Mouse (Mus musculus): ENCODE results near the gene CK137956. TPM values are rescaled to one million over a fixed set of nuclear protein-coding genes. Genes with fewer than 3 reads are reported as not detected.

The CK137956 gene
- polyA plus RNA-seq, 1 experiment from 2014 or later, result not detected

DNA sequence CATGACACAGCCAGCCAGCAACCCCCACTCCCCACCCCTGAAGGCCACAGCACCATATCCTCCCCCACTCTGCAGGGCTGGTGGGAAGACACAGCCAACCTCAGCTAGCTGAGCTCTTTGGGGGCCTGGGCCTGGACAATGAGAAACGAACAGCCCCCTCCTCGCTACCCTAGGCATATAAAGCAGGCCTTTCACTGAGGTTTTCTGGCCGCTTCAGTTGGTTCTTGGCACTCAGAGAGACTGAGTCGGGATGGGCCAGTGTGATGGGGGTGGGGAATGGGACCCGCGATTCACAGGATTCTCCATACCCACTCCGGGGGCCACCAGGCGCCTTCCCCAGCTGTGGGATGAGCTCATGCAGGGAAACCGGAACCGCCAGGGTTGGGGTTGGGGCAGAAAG, 15.1 kb upstream of the CK137956 start:
- Histone ChIP-seq H3K4me3 (replicated peaks) (no peak overlapping the region), H3K9ac (no peak overlapping the region), H3K4me1 (peaks cover 14% of the 10 kb centered on the region), H3K27ac (replicated peaks) (no peak overlapping the region), H3K9me3 (replicated peaks) (no peaks in the 10 kb centered on the region), H3K4me2 (replicated peaks) (no peak overlapping the region), H3K36me3 (no peaks in the 10 kb centered on the region), H3K27me3 (peaks cover 68% of the 10 kb centered on the region)
- no peak for ATAC-seq (ENCODE audit: insufficient number of reproducible peaks, low FRiP score, low TSS enrichment, low read depth)
- 12% methylated on average over 10 of the region's 10 CpGs for WGBS

DNA sequence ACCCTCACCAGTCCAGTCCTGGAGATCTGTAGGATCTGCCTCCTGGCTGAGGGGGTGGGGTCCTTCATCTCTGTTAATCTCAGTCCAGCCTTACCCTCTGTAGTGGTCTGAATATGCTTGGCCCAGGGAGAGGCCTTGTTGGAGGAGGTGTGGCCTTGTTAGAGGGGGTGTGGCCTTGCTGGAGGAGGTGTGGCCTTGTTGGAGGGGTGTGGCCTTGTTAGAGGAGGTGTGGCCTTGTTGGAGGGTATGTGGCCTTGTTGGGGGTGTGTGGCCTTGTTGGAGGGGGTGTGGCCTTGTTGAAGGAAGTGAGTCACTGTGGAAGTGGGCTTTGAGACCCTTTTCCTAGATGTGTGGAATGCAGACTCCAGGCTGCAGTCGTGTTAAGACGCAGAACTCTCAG, 13.7 kb upstream of the CK137956 start:
- no peak overlapping the region for H3K27ac ChIP-seq (replicated peaks)
- H3K4me1 ChIP-seq, result peaks cover 14% of the 10 kb centered on the region
- no peaks in the 10 kb centered on the region for H3K36me3 ChIP-seq
- no peak overlapping the region for H3K4me2 ChIP-seq (replicated peaks)
- H3K9me3 ChIP-seq (replicated peaks), result no peaks in the 10 kb centered on the region
- peaks cover 54% of the 10 kb centered on the region for H3K27me3 ChIP-seq
- H3K9ac ChIP-seq, result no peak overlapping the region
- 84% methylated on average over 2 of the region's 2 CpGs for WGBS
- H3K4me3 ChIP-seq (replicated peaks), result no peak overlapping the region
- ATAC-seq (ENCODE audit: insufficient number of reproducible peaks, low FRiP score, low TSS enrichment, low read depth), result no peak

DNA sequence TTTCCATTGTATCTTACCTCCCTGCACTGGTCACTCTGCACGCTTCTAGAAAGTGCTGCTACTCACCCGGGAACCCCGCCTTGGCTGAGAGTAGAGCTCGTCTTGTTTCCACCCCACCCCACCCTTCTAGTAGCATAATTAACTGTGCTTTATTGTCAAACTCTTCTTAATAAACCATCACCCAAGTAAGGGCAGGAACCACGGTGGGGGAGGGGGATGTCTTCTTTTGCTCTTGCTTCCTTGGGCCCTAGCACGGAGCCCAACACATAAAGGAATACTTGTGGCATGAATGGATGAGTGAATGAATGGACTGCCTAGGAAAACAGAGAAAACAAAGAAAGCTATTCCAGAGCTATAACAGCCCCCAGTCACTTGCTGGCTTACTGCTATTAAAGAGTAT, 10.4 kb upstream of the CK137956 start:
- no peak overlapping the region for H3K27ac ChIP-seq (replicated peaks)
- 71% methylated on average over 6 of the region's 6 CpGs for WGBS

DNA sequence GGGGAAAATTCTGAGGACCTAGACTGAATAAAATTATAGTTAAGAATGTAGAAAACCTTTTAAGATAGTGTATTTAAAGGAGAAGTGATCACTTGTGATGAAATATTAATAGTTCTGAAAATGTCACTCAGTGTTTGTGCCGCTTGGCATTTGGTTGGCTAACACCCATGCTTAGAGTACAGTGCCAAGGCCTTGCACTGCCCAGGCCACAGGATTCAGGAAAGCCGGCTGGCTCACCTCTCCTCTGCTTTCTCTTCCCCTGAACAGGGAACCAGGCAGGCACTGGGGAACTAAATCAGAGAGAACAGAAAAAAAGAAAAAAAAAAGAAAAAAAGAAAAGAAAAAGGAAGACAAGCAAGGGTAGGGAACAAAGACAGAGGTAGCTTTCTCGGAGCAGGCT, 2.2 kb upstream of the CK137956 start:
- H3K4me2 ChIP-seq (replicated peaks), result no peak overlapping the region
- no peak overlapping the region for H3K9ac ChIP-seq
- ATAC-seq (ENCODE audit: insufficient number of reproducible peaks, low FRiP score, low TSS enrichment, low read depth), result no peak
- H3K36me3 ChIP-seq, result no peaks in the 10 kb centered on the region
- 82% methylated on average over 3 of the region's 3 CpGs for WGBS
- H3K4me3 ChIP-seq (replicated peaks), result no peak overlapping the region
- H3K27me3 ChIP-seq, result peaks cover 47% of the 10 kb centered on the region
- no peak overlapping the region for H3K27ac ChIP-seq (replicated peaks)
- no peaks in the 10 kb centered on the region for H3K9me3 ChIP-seq (replicated peaks)
- no peaks in the 10 kb centered on the region for H3K4me1 ChIP-seq

More for the DNA sequence above, 10.4 kb upstream of the CK137956 start:
- no peaks in the 10 kb centered on the region for H3K4me1 ChIP-seq
- ATAC-seq (ENCODE audit: insufficient number of reproducible peaks, low FRiP score, low TSS enrichment, low read depth), result no peak
- H3K27me3 ChIP-seq, result peaks cover 21% of the 10 kb centered on the region
- H3K9ac ChIP-seq, result no peak overlapping the region
- no peak overlapping the region for H3K4me3 ChIP-seq (replicated peaks)
- H3K4me2 ChIP-seq (replicated peaks), result no peak overlapping the region
- no peaks in the 10 kb centered on the region for H3K9me3 ChIP-seq (replicated peaks)
- no peaks in the 10 kb centered on the region for H3K36me3 ChIP-seq

DNA sequence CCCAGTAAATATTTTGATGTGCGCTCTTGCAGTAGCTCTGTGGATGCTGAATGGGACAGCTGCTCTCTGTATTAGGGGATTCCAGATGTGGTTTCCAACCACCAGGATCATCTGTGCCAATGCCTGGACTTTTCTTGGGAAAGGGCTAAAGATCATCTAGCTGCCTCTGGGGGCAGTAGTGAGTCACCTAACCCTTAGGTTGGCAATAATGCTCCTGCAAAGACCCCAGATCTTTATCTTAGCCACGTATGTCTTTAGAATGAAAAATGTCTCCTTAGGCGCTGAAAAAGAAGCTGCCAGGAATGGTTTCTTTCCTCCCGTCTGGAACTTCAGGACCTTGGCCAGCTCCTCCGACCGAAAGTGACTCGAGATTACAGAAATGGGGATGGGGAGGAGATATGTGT, 731 bp downstream of the CK137956 start:
- no peaks in the 10 kb centered on the region for H3K36me3 ChIP-seq
- H3K4me1 ChIP-seq, result no peaks in the 10 kb centered on the region
- ATAC-seq (ENCODE audit: insufficient number of reproducible peaks, low FRiP score, low TSS enrichment, low read depth), result no peak
- no peak overlapping the region for H3K9ac ChIP-seq
- no peak overlapping the region for H3K4me2 ChIP-seq (replicated peaks)
- H3K4me3 ChIP-seq (replicated peaks), result no peak overlapping the region
- WGBS, result 6% methylated on average over 7 of the region's 7 CpGs
- H3K27ac ChIP-seq (replicated peaks), result no peak overlapping the region
- no peaks in the 10 kb centered on the region for H3K9me3 ChIP-seq (replicated peaks)
- H3K27me3 ChIP-seq, result peaks cover 51% of the 10 kb centered on the region

DNA sequence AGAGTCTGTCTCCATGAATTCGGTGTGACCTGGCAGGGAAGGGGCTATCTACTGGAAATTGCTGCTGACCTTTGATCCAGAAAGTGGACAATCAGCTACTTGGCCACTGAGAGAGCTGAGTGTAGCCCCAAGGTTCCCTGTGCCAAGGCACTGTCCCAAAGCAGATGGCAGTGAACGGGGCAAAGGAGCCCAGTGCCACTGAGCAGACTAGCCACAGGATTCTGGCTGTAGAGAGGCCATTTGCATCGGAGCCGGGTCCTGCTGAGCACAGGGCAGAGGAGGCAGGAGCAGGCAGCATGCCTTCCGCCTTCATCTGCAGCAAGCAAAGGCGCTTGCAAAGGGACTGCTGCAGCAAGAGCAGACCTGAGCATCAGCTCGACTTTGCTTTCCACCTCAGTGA, 1.6 kb downstream of the CK137956 start:
- Histone ChIP-seq H3K27ac (replicated peaks) (no peak overlapping the region), H3K9me3 (replicated peaks) (no peaks in the 10 kb centered on the region), H3K4me1 (no peaks in the 10 kb centered on the region), H3K9ac (no peak overlapping the region), H3K4me2 (replicated peaks) (no peak overlapping the region), H3K36me3 (no peaks in the 10 kb centered on the region), H3K27me3 (peaks cover 48% of the 10 kb centered on the region), H3K4me3 (replicated peaks) (no peak overlapping the region)
- WGBS, result 18% methylated on average over 7 of the region's 7 CpGs
- no peak for ATAC-seq (ENCODE audit: insufficient number of reproducible peaks, low FRiP score, low TSS enrichment, low read depth)

DNA sequence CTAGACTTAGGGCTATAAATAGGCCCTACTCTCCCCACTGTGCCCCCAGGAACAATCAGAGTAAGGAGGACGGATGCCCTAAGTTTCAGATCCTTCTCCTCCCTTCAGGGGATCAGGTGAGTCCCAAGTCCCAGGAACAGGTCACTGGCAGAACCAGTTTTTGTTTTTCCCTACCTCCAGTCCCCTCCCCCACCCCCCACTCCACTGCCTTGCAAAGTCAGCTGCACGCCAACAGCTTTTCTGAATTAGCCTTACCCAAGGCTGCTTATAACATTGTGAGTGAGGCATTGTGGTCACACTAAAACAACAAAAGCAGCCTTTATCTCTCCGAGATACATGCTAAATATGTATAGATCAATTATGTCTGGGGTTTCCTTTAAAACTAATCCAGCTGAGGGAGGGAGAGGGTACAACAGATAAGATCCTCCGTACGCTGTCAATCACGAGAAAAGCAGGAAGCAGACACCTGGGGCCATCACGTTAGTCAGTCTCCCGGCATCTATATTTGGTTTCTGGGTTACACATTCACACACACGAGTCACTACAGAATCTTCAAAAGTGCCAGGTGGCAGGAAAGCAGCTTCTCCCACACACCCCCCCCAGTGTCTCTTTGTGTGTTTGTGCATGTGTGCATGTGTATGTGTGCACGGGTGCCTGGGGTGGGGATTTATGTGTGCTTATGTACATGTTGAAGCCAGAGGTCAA, 17.6 kb downstream of the CK137956 start:
- H3K4me1 ChIP-seq, result no peaks in the 10 kb centered on the region
- no peaks in the 10 kb centered on the region for H3K27me3 ChIP-seq
- no peak for ATAC-seq (ENCODE audit: insufficient number of reproducible peaks, low FRiP score, low TSS enrichment, low read depth)
- no peaks in the 10 kb centered on the region for H3K9me3 ChIP-seq (replicated peaks)
- H3K4me2 ChIP-seq (replicated peaks), result no peak overlapping the region
- no peaks in the 10 kb centered on the region for H3K36me3 ChIP-seq
- no peak overlapping the region for H3K27ac ChIP-seq (replicated peaks)
- WGBS, result 25% methylated on average over 10 of the region's 10 CpGs
- no peak overlapping the region for H3K4me3 ChIP-seq (replicated peaks)
- H3K9ac ChIP-seq, result no peak overlapping the region

DNA sequence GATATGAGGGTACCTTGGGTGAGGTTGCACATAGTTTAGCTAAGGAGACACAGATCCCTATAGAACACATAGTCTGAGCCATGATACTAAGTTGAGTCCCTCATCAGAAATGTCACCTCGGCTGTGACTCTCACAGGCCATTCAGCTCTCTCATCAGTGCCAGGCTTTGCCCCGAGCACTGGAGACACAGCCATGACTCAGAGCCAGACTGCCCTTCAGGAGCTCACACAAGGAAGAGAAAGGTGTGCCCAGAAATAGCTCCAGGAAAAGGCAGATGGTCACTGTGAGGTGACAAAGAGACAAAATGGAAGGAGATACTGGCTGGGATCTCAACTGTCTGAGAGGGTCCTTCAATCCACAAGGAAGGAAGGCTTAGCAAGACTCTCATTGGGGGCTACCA, 23.1 kb downstream of the CK137956 start:
- Histone ChIP-seq H3K9ac (no peak overlapping the region), H3K27me3 (no peaks in the 10 kb centered on the region), H3K27ac (replicated peaks) (no peak overlapping the region), H3K4me3 (replicated peaks) (no peak overlapping the region), H3K9me3 (replicated peaks) (no peaks in the 10 kb centered on the region), H3K4me1 (no peaks in the 10 kb centered on the region), H3K36me3 (no peaks in the 10 kb centered on the region), H3K4me2 (replicated peaks) (no peak overlapping the region)
- ATAC-seq (ENCODE audit: insufficient number of reproducible peaks, low FRiP score, low TSS enrichment, low read depth), result no peak
- 79% methylated on average over 2 of the region's 2 CpGs for whole genome bisulfite sequencing

DNA sequence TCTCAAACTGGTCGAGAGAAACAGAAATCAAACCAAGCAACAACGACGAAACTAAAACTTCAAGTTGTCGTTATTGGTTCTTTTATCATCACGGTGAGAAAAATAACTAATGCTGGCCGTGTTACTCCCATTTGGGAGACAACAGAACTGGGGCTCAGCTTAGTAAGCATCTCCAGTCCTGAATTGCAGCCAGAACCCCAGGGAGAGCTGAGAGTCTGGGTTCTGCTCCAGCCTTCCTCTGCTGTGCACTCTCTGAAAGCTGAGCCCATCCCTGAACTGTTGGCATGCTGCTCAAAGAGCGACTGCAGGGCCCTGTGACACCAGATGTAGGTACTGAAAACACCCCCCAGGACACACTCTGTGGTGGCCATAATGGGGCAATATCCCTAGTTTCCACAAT, 33.3 kb downstream of the CK137956 start:
- no peak overlapping the region for H3K4me2 ChIP-seq (replicated peaks)
- no peaks in the 10 kb centered on the region for H3K36me3 ChIP-seq
- WGBS, result 80% methylated on average over 7 of the region's 7 CpGs

DNA sequence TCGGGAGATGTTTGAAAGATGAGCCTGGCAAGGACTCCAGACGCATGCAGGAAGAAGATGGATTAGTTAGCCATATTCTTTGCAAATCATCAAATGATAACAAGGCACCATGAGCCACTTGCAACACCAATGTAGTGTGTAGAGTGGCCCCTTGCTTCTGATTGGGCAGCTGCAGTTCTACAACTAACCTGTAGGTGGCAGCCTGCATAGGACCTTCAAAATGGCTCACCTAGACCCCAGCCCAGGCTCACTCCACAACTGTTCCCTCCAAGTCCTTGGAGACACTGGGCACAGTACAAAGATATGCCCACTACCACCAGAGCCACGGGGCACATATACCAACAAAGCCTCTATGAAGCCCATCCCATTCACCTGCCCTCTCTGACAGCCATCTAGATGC, 35.4 kb downstream of the CK137956 start:
- Histone ChIP-seq H3K27ac (replicated peaks) (no peak overlapping the region), H3K9ac (no peak overlapping the region), H3K9me3 (replicated peaks) (no peaks in the 10 kb centered on the region), H3K4me2 (replicated peaks) (no peak overlapping the region), H3K36me3 (no peaks in the 10 kb centered on the region), H3K4me1 (no peaks in the 10 kb centered on the region), H3K27me3 (no peaks in the 10 kb centered on the region), H3K4me3 (replicated peaks) (no peak overlapping the region)
- ATAC-seq (ENCODE audit: insufficient number of reproducible peaks, low FRiP score, low TSS enrichment, low read depth), result no peak
- 56% methylated on average over 3 of the region's 3 CpGs for WGBS

More for the DNA sequence above, 33.3 kb downstream of the CK137956 start:
- no peak overlapping the region for H3K9ac ChIP-seq
- H3K4me1 ChIP-seq, result no peaks in the 10 kb centered on the region
- H3K4me3 ChIP-seq (replicated peaks), result no peak overlapping the region
- H3K27me3 ChIP-seq, result no peaks in the 10 kb centered on the region
- no peaks in the 10 kb centered on the region for H3K9me3 ChIP-seq (replicated peaks)
- ATAC-seq (ENCODE audit: insufficient number of reproducible peaks, low FRiP score, low TSS enrichment, low read depth), result no peak
- no peak overlapping the region for H3K27ac ChIP-seq (replicated peaks)

DNA sequence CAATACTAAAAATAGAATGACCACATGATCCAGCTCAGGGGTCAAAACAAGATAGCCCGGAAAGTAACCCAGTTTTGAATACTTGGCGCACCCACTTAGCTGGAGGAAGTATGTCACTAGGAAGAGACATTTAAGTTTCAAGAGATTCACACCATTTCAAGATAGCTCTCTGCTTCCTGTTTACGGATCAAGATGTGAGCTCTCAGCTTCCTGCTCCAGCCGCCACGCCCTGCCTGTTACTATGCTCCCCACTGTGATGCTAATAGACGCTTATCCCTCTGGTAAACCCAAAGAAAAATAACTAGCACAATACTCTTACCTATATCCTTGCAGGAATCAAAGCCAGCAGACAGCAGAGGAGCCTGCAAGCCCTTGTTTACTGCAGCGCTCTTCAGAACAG, 57.2 kb downstream of the CK137956 start:
- no peak overlapping the region for H3K4me3 ChIP-seq (replicated peaks)
- ATAC-seq (ENCODE audit: insufficient number of reproducible peaks, low FRiP score, low TSS enrichment, low read depth), result no peak
- WGBS, result 83% methylated on average over 7 of the region's 7 CpGs

DNA sequence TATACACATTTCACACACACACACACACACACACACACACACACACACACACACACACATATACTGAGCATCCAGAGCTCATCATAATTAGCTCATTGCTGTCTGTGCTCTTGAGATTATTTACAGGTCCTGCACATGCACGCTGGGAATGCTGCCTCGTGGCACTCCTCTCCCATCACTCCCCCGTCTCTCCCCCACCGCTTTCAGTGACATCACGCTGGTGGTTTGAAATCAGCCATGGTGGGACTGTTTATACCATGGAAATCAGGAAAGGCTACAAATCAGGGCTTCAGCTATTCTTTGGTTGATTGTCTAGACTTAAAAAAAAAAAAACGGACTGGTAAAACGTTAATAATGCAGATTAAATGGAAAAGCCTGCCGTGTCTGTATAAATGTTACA, 63.6 kb downstream of the CK137956 start:
- no peak overlapping the region for H3K4me3 ChIP-seq (replicated peaks)
- H3K4me2 ChIP-seq (replicated peaks), result no peak overlapping the region
- WGBS, result 70% methylated on average over 8 of the region's 8 CpGs
- no peaks in the 10 kb centered on the region for H3K4me1 ChIP-seq
- H3K36me3 ChIP-seq, result no peaks in the 10 kb centered on the region
- H3K9me3 ChIP-seq (replicated peaks), result no peaks in the 10 kb centered on the region
- H3K9ac ChIP-seq, result no peak overlapping the region
- no peaks in the 10 kb centered on the region for H3K27me3 ChIP-seq
- ATAC-seq (ENCODE audit: insufficient number of reproducible peaks, low FRiP score, low TSS enrichment, low read depth), result no peak
- H3K27ac ChIP-seq (replicated peaks), result no peak overlapping the region

More for the DNA sequence above, 57.2 kb downstream of the CK137956 start:
- Histone ChIP-seq H3K36me3 (no peaks in the 10 kb centered on the region), H3K27me3 (no peaks in the 10 kb centered on the region), H3K27ac (replicated peaks) (no peak overlapping the region), H3K9ac (no peak overlapping the region), H3K4me1 (no peaks in the 10 kb centered on the region), H3K9me3 (replicated peaks) (no peaks in the 10 kb centered on the region), H3K4me2 (replicated peaks) (no peak overlapping the region)
